Mouse (Mus musculus) liver (tissue): Measurements from ENCODE around the gene Enthd1.

ENCODE experiments used
- DNase-seq: peaks from one replicate; pipeline ENCODE4 v3.0.0-alpha.2; 2020; ENCODE audit warnings: mixed read lengths

Enthd1 gene

DNA sequence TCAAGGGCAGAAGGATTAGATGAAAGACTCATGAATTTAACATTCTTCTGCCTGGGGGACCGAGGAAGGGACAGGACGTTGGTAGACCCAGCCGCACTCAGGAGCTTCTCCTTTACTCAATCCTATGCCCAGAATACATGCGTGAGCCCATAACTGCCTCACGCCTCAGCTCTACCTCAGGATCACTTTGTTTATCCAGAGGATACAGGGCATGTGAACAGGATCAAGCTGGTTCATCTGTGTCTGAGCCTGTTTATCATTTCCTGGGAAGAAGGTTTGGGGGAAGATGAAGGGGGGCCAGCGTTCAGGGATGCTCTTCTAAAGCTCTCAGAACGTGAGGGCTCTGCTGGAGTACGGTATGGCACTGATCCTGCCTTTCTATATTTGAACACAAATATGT lies 82.6 kb downstream of the Enthd1 start:
- DNase-seq, result no peak

DNA sequence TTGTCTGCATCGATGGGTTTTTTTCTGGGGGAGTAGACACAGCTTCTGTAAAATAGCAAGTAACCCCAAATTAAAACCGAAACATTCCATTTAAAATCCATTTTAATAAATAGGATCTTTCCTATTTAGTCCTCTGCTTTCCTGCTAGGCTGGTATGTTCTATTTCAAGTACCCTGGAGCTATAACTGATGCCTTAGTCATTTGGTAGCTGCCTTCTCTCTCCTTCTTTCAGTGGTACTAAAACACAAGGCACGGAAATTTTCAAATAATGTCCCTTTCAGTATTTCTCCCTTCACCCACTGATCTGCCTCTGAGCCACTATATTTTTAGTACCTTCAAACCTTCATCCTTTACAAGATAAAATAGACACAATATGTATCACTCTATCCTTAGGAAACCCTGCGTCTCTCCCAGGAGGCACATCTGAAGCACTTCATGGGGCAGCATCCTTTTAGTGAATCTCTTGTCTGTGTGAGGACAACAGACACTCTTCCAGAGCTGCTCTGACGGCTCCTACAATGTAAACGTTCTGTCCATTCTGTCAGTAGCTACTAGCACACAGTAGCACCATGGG lies 90.4 kb downstream of the Enthd1 start:
- no peak for DNase-seq

DNA sequence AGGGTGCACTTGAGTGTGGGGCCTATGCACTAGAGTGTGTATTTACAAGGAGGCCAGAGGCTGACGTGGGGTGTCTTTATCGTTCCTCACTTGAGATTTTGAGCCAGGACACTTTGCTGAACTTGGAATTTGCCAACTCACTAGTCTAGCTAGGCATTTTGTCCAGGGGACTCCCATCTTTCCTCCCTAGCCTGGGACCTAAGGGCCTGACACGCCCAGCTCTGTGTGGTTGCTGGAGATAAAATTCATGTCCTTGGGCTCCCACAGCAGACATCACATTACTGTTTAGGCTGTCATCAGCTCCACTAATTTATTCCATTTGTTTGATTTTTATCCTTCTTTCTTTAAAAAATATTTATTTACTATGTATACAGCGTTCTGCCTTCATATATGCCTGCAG lies 97.1 kb downstream of the Enthd1 start:
- DNase-seq, result peak; percentile 57

DNA sequence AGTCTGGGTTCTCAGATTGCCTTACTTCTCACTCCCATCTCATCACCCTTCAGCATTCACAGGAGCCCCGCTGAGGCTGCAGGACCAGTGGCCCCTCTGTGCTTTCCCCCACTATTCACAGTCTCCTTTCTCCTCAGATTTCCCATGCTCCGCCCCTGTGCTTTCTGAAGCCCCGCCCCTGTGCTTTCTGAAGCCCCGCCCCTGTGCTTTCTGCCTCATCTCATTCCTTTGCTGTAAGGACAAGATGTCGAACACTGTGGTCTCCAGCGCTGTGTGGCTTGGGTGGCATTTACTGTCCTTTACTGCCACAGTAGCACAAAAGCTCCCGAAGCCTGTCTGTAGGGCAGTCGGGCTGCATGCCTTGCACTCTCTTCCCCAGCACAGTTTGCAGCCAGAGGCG lies 102.8 kb downstream of the Enthd1 start:
- DNase-seq, result peak; percentile 62

DNA sequence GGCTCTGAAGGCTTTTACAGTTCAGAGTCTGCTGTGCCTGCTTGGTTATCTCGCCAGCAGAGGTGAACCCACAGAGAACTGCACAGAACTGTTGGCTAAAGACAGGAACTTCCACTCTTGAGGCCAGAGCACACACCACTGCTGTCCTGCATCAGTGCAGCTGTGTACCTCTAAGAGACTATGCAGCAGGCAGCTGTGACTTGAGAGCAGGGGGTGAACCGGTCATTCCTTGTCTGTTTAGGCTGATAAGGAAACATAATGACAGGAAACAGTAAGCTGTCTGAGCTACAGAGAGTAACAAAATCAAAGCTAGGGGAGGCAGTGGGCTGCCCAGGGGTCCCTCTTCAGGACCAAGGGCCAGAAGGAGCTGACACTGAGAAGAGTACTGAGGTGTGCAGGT lies 103.5 kb downstream of the Enthd1 start:
- no peak for DNase-seq

DNA sequence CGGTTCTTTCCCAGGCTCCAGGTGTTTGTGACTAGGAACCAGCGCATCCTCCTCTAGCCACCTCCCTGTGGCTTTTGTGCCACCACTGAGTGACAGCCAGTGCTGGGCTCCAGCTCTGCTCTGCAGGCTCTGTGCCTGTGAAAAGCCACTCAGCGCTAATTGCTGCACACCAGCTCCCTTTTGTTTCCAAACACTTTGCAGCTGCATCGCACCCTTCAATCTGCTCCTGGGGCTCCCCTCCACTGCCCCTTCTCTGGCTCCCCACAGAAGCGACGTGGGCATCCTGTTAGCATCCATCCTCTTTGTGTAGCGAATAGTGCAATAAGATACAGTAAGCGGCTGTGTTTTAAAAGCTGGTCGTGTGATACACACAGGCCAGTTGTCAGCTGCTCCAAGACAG lies 104.9 kb downstream of the Enthd1 start:
- no peak for DNase-seq

DNA sequence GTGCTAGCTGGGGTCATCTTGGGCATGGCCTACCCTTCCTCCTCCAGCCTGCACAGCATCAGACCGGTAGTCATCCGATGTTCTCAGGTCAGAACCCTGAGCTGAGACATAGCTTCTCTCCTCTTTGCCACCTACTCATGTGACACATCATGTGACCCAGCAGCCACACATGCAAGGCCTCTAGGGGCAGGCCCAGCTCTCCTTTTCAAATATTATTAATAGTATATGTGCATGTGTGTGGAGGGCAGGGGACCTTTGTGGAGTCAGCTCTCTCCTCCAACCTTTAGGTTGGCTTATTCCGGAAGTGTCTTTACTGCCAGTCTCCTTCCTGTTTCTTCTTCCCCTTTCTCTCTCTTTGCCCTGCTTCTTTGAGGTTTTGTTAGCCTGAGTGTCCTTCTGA lies 107.0 kb downstream of the Enthd1 start:
- DNase-seq, result no peak

DNA sequence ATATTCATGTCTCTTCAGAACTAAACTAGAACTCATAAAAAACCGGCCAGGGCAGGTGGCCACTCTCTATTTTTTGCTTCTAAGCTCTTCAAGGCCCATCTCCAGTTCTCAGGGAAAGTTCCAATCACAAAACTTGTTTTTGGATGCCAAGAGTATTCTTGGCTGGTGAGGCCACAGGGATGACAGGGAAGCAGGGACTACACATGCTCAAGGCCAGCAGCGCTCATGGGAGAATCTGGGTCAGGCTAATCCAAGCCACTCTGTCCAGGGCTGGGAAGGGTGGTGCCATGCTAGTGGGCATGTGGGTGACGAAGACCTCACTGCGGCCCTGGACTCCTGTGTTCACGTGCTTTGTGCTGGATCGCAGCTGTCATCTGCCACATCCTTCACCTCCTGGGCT lies 110.5 kb downstream of the Enthd1 start:
- no peak for DNase-seq

DNA sequence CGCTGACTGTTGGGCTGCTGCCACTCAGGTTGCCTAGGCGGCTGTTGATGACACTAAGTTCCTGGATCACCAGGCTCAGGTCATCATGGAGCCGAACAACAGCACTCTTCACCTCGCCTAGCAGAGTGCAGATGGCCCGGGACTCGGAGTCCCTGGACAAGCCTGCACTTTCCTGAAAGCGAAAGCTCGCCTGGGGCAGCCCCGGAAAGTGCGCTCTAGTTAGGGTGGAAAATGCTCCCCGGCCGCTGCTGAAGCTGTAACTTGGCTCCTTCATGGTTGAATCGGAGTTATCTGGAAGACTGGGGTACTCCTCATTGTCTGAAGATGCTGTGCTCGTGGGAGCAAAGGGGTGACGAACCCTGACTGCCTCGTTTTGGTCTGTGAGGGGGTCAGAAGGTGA lies 112.5 kb downstream of the Enthd1 start:
- no peak for DNase-seq

DNA sequence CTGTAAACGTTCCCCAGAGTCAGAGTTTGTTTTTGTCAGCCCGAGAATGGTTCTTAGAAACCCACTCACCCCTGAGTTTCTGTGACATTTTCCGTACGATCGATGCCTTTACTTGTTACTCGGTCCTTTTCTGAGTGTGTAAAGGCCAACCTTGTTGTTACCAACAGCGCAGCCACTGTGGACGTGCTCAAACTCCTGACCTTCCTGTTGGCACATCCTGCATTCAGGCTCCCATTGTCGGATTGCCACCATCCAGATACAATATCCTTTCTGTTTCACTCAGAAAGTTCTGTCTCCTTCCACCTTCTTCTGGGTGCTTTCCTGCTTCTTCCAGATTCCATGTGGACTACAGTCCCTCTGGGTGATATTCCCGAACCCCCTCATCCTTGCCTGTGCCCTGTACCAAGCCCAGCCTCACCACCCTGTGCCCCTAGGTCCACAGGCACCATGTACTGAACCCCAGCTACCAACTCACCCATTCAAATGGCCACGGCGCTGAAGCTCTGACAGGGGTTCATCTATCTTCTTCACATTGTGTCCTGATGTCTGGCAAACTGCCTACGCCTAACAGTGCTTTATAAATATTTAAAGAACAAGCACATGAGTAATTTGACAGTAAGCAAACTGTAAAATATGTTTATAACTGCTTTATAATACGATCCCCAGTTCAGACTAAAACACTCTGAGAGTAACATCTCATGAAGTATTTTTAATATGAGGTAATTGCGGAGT lies 118.8 kb downstream of the Enthd1 start:
- DNase-seq, result no peak

DNA sequence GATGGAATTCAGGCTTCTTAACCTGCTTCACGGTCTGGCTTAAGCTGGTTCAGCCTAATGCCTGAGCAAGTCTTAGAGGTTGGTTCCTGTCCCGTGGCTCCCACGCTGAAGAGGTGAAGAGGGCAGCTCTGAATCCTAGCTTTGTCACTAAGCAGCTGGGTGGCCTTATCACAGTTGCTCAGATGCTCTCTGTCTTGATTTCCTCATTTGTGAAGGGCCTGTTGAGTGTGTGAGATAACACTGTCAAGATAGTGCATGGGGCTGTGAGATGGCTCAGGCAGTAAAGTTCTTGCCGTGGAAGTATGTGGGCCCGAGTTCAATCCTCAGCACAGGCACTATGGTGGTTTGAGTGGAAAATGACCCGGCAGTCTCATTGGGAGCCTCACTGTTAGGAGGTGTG lies 124.8 kb downstream of the Enthd1 start:
- DNase-seq, result no peak

DNA sequence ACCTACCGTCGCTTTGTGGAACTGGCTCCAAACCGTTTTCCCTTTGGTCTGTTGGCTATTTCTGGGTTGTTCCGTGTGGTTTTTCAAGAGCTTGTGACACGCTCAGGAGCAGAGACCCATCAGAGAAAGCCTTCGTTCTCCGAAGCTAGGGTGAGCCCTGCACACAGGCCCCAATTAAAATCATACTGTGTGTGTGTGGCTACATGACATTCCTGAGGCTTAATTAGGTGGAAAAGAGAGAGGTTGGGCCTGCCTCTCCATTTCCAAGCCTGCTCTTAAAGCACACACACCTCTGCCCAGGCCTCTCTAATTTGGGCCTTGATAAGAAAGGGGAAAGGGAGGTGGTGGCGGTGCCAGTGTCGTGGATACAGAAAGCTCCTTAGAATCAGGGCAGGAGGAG lies 126.5 kb downstream of the Enthd1 start:
- DNase-seq, result no peak

DNA sequence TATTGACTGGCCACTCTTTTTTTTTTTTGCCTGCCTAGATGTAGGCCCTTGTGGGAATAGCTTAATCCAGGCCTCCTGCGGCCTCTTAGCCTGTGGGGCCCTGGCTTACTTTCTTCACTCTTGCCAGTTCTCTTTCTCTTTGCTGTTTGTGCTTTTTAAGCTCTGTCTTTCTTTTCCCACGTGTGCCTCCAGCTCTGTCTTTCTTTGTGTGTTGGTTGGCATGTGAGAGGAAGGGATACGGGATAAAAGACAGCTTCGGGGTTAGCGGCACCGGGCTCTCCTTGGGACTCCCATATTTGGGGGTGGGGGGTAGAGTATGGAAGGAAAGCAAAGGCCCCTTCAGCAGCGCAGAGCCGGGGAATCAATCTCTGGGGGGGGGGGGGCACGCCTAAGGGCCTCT lies 127.0 kb downstream of the Enthd1 start:
- DNase-seq, result no peak

DNA sequence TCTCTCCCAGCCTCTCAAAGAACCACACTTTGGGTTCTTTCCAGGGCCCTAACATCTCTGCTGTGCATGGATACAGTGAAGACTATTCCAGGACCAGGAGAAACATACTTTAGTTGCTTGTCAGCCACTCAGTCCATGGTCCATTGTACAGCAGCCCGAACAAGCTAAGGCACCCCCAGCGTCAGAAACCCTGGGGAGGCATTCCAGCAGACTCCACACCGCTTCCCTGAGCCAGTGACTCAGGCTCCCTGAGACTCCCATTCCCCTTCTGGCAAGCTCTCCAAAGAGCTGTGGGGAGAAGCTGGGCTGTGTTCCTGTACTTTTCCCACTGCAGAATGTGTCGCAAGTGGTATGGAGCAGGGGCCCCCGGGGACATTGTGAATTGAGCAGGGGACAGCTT lies 128.0 kb downstream of the Enthd1 start:
- DNase-seq, result no peak

DNA sequence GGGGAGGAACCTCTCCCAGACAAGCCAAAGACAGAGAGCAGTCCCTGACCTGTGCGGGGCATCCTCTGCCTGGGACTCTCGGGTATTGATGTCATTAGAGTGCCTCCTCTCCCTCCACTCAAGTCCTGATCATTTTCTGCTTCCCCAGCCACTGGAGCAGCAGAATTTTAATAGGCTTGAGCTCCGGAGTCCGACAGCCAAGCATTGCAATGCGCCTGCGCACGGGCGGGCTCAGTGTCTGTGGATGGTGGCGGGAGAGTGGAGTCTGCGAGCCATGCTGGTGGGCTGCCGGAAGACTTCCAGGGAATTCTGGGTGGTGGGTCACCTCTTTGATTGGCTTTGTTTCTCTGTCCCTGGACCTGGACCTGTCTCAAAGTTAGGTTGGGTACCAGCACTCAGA lies 134.6 kb downstream of the Enthd1 start:
- no peak for DNase-seq

DNA sequence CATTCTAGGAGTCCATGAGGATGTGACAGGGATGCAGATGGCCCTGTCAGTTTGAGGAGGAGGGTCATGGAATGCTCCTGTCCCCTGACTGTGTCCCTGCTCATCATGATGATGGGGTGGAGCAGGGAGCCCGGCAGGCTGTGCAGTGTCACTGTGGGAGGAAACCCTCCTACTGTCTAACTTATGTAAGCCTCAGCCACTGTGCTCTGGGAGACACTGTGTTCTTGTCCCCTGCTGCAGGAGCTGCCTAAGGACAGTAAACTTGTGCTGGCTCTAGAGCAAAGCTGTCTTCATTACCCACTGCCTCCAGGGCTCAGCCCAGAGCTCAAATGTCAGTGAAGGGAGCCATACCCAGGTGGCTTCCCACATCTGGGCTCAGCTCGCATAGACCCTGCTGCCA lies 146.8 kb downstream of the Enthd1 start:
- no peak for DNase-seq

DNA sequence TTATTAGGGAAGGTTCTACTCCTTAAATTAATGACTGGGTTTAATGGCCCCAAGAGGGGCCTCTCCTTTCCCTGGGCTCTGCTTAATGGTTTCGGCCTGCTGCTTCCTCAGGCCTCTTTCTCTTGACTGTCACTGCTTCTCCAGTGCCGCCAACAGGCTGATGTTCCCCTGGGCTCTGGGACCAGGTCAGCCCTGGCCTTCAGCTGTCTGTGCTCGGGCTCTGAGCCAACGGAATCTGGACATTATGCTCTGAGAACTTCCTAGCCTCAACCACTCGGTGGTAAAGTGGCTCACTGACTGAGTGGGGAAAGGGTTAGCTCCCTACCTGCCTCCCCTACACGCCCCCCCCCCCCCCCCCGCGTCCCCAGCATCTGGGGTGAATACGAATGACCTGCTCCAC lies 147.9 kb downstream of the Enthd1 start:
- no peak for DNase-seq

DNA sequence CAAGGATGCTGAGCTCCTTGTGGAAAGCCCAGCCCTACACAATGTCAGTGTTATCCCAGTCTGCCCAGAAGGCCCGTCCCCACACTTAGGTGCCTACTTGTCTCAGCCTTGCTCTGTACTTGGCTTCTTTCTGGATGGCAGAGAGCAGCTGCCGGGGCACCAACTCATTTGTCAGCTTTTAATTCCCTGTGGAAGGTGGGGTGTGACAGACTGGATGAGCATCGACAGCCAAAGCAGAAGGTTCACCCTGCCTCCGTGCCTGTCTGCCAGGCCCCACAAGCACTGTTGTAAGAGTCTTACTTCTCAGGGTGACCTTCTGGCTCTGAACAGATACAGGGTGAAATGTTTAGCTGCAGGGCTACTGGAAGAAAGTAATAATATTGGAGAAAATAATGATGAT lies 149.8 kb downstream of the Enthd1 start:
- DNase-seq, result no peak

DNA sequence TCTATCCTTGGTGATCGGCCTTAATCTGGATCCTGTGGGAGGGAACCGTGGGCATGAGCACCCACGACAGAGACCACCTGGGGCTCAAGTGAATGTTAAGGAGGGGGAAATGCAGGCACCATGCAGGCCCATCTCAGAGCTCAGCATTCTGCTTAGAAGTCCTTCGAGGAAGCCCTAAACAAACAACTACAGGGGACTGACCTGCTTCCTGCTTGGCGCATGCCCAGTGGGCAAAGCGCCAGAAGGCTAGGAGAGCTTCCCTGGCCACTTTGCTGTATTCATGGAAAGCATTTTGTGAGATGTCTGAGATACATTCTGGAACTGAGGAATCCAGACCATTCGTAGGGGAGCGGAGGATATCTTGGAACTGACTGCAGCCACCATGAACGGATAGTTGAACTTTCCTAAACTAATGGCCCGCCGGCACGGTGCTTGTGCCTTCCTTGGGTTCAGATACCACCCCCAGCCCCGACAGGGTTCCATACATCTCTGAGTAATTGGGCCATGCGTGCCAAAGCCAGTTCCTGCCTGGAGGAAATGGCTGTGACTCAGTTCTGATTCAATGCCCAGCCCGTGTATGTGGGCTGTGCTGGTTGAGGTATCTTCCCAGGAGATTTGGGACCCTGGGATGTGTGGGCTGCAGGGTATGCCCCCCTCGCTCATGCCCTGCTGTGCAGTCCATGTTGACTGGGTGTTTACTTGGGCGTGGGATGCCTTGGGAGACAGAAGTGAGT lies 150.8 kb downstream of the Enthd1 start:
- no peak for DNase-seq

DNA sequence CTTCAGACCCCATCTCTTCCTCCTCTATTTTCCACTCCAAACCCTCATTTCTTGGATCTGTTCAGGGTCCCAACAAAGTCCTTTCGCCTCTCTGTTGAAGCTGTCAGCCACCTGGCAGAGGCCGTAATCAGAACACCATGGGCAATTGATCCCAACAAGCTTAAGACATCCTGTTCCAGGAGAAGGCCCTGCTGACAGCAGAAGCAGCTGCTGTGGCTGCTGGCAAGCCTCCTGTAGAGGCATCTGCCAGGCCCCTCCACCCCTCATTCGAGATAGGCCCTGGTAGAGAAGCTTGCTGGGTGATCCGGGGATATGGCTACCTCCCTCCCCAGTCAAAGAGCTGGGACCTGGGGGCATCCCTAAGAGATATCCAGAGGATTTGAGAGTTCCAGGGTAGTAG lies 151.9 kb downstream of the Enthd1 start:
- DNase-seq, result no peak

DNA sequence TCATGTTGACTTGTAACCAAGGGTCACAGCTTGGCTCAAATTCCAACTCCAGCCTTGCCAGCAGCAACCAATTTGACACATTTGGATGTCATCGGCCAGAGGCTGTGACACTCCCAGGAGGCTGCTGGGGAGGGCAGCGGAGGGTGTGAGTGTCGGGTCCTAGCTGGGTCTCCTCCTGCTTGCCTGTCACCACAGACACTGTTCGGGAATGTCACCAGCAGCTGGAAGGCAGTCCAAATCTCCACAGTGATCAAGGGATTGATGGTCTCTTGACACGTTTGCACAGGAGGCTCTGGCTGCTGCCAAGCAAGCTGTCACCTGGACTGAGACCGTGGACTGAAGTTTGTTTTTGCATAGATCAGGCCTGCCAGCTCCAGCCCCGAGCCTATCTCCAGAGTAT lies 154.3 kb downstream of the Enthd1 start:
- no peak for DNase-seq

DNA sequence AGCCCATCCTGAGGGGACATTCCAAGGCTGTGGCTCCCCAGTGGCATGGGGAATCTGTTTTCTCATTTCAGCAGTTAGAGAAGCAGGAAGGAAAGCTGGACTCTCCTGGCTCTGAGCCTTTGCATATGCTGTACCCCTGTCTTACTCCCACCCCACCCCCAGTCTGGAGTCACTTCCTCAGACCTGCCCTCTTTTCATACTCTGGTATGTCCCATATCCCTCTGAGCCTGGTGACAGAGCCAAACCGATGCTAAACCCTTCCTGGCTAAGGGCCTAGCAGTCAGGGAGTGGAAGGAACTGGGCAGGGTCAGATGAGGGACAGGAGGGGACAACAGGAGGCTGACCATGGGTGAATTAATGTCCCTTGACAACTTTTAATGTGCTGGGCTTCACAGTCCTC lies 157.1 kb downstream of the Enthd1 start:
- no peak for DNase-seq
